Mouse (Mus musculus): Measurements from ENCODE around the gene Tas1r1. TPM values are rescaled to one million over a fixed set of nuclear protein-coding genes. Genes with fewer than 3 reads are reported as not detected.

The Tas1r1 gene
- polyA plus RNA-seq, 1 experiment from 2014 or later, result 0.59 TPM

- under 1% methylated on average over 87 of the region's 111 CpGs for WGBS
Observed at GRCm38 (mm10) chr4:151995371-151996172, 42.8 kb downstream of the Tas1r1 start.

GRCm38 (mm10) chr4:151994228-151995171, 43.9 kb downstream of the Tas1r1 start:
- H3K27ac ChIP-seq, result peak overlapping the region; percentile 91
- no peaks in the 10 kb centered on the region for H3K27me3 ChIP-seq
- peak overlapping the region; percentile 98 for H3K4me3 ChIP-seq
- H3K9me3 ChIP-seq, result no peaks in the 10 kb centered on the region
- WGBS, result under 1% methylated on average over 57 of the region's 61 CpGs
- peaks cover 32% of the 10 kb centered on the region for H3K36me3 ChIP-seq
- peak overlapping the region; percentile 97 for H3K9ac ChIP-seq
- H3K4me2 ChIP-seq, result peak overlapping the region; percentile 83
- H3K4me1 ChIP-seq, result peaks cover 29% of the 10 kb centered on the region
- ATAC-seq (ENCODE audit: insufficient number of reproducible peaks, insufficient read depth, low FRiP score, low TSS enrichment, low read depth), result no peak

More at GRCm38 (mm10) chr4:151995371-151996172, 42.8 kb downstream of the Tas1r1 start:
- Histone ChIP-seq H3K9ac (peak overlapping the region; percentile 97), H3K9me3 (no peaks in the 10 kb centered on the region), H3K27me3 (no peaks in the 10 kb centered on the region), H3K36me3 (peaks cover 22% of the 10 kb centered on the region), H3K4me3 (peak overlapping the region; percentile 98), H3K4me1 (peaks cover 23% of the 10 kb centered on the region), H3K4me2 (peak overlapping the region; percentile 83), H3K27ac (peak overlapping the region; percentile 91)
- ATAC-seq (ENCODE audit: insufficient number of reproducible peaks, insufficient read depth, low FRiP score, low TSS enrichment, low read depth), result peak; percentile 45; the same call in 1 of the 2 replicates

GRCm38 (mm10) chr4:151993035-151993434, 45.3 kb downstream of the Tas1r1 start:
- H3K4me1 ChIP-seq, result peaks cover 39% of the 10 kb centered on the region
- H3K36me3 ChIP-seq, result peaks cover 35% of the 10 kb centered on the region
- H3K27ac ChIP-seq, result no peak overlapping the region
- 77% methylated on average over 6 of the region's 6 CpGs for WGBS
- H3K27me3 ChIP-seq, result no peaks in the 10 kb centered on the region
- peak overlapping the region; percentile 28; the same call in 1 of the 2 replicates for H3K9ac ChIP-seq
- H3K9me3 ChIP-seq, result no peaks in the 10 kb centered on the region
- H3K4me3 ChIP-seq, result 0 out of 2 replicates have a peak overlapping the region, but pooled peaks have one; percentile 98
- no peak for ATAC-seq (ENCODE audit: insufficient number of reproducible peaks, insufficient read depth, low FRiP score, low TSS enrichment, low read depth)
- peak overlapping the region; percentile 83; the same call in 1 of the 2 replicates for H3K4me2 ChIP-seq

- no peak overlapping the region for H3K4me3 ChIP-seq
- H3K27me3 ChIP-seq, result no peaks in the 10 kb centered on the region
- no peak overlapping the region for H3K27ac ChIP-seq
- 89% methylated on average over 9 of the region's 9 CpGs for WGBS
- peaks cover 41% of the 10 kb centered on the region for H3K4me1 ChIP-seq
- ATAC-seq (ENCODE audit: insufficient number of reproducible peaks, insufficient read depth, low FRiP score, low TSS enrichment, low read depth), result no peak
- no peaks in the 10 kb centered on the region for H3K9me3 ChIP-seq
- peaks cover 35% of the 10 kb centered on the region for H3K36me3 ChIP-seq
- H3K9ac ChIP-seq, result no peak overlapping the region
- H3K4me2 ChIP-seq, result no peak overlapping the region
Observed at GRCm38 (mm10) chr4:151992091-151992490, 46.3 kb downstream of the Tas1r1 start.

- H3K27ac ChIP-seq, result peak overlapping the region; percentile 92
- peaks cover 56% of the 10 kb centered on the region for H3K4me1 ChIP-seq
- 28% methylated on average over 6 of the region's 6 CpGs for WGBS
Observed at GRCm38 (mm10) chr4:151989110-151989488, 49.3 kb downstream of the Tas1r1 start.

GRCm38 (mm10) chr4:151988342-151989109, 49.8 kb downstream of the Tas1r1 start, which contains the start of gene Thap3:
Gene Thap3, minus strand, starts transcription at chr4:151988997.
- WGBS, result 2% methylated on average over 54 of the region's 54 CpGs
- no peaks in the 10 kb centered on the region for H3K9me3 ChIP-seq
- peaks cover 54% of the 10 kb centered on the region for H3K4me1 ChIP-seq
- H3K4me2 ChIP-seq, result peak within 1 kb of the TSS; percentile 82
- H3K9ac ChIP-seq, result peak within 1 kb of the TSS; percentile 97
- no peaks in the 10 kb centered on the region for H3K27me3 ChIP-seq
- ATAC-seq (ENCODE audit: insufficient number of reproducible peaks, insufficient read depth, low FRiP score, low TSS enrichment, low read depth), result peak; percentile 68
- H3K36me3 ChIP-seq, result peaks cover 55% of the 10 kb centered on the region
- peak within 1 kb of the TSS; percentile 90 for H3K4me3 ChIP-seq
- peak within 1 kb of the TSS; percentile 92 for H3K27ac ChIP-seq

More at GRCm38 (mm10) chr4:151989110-151989488, 49.3 kb downstream of the Tas1r1 start:
- no peaks in the 10 kb centered on the region for H3K9me3 ChIP-seq
- H3K4me2 ChIP-seq, result peak overlapping the region; percentile 82
- H3K27me3 ChIP-seq, result no peaks in the 10 kb centered on the region
- H3K36me3 ChIP-seq, result peaks cover 51% of the 10 kb centered on the region
- peak overlapping the region; percentile 97 for H3K9ac ChIP-seq
- peak overlapping the region; percentile 90 for H3K4me3 ChIP-seq
- ATAC-seq (ENCODE audit: insufficient number of reproducible peaks, insufficient read depth, low FRiP score, low TSS enrichment, low read depth), result no peak

- Histone ChIP-seq H3K27ac (peak overlapping the region; percentile 92), H3K4me3 (peak overlapping the region; percentile 90), H3K9me3 (no peaks in the 10 kb centered on the region), H3K9ac (peak overlapping the region; percentile 97), H3K36me3 (peaks cover 60% of the 10 kb centered on the region), H3K27me3 (no peaks in the 10 kb centered on the region), H3K4me1 (peaks cover 55% of the 10 kb centered on the region), H3K4me2 (peak overlapping the region; percentile 82)
- ATAC-seq (ENCODE audit: insufficient number of reproducible peaks, insufficient read depth, low FRiP score, low TSS enrichment, low read depth), result no peak
- WGBS, result 17% methylated on average over 10 of the region's 10 CpGs
Observed at GRCm38 (mm10) chr4:151988014-151988341, 50.4 kb downstream of the Tas1r1 start.

GRCm38 (mm10) chr4:151986650-151987049, 51.7 kb downstream of the Tas1r1 start:
- no peak overlapping the region for H3K27ac ChIP-seq
- 0 out of 2 replicates have a peak overlapping the region, but pooled peaks have one; percentile 27 for H3K9ac ChIP-seq
- no peak overlapping the region for H3K4me2 ChIP-seq
- no peak for ATAC-seq (ENCODE audit: insufficient number of reproducible peaks, insufficient read depth, low FRiP score, low TSS enrichment, low read depth)
- H3K36me3 ChIP-seq, result peaks cover 59% of the 10 kb centered on the region
- no peak overlapping the region for H3K4me3 ChIP-seq
- no peaks in the 10 kb centered on the region for H3K9me3 ChIP-seq
- H3K4me1 ChIP-seq, result peaks cover 57% of the 10 kb centered on the region
- 71% methylated on average over 8 of the region's 8 CpGs for WGBS
- H3K27me3 ChIP-seq, result no peaks in the 10 kb centered on the region

GRCm38 (mm10) chr4:151985886-151986285, 52.5 kb downstream of the Tas1r1 start:
- no peaks in the 10 kb centered on the region for H3K27me3 ChIP-seq
- no peak overlapping the region for H3K4me3 ChIP-seq
- no peak overlapping the region for H3K9ac ChIP-seq
- WGBS, result 40% methylated on average over 10 of the region's 10 CpGs
- no peaks in the 10 kb centered on the region for H3K9me3 ChIP-seq
- H3K36me3 ChIP-seq, result peaks cover 55% of the 10 kb centered on the region
- H3K4me1 ChIP-seq, result peaks cover 58% of the 10 kb centered on the region
- no peak overlapping the region for H3K4me2 ChIP-seq
- no peak overlapping the region for H3K27ac ChIP-seq
- no peak for ATAC-seq (ENCODE audit: insufficient number of reproducible peaks, insufficient read depth, low FRiP score, low TSS enrichment, low read depth)

- Histone ChIP-seq H3K27me3 (no peaks in the 10 kb centered on the region), H3K9ac (no peak overlapping the region), H3K4me1 (peaks cover 45% of the 10 kb centered on the region), H3K27ac (0 out of 2 replicates have a peak overlapping the region, but pooled peaks have one; percentile 2), H3K36me3 (peaks cover 60% of the 10 kb centered on the region), H3K9me3 (no peaks in the 10 kb centered on the region), H3K4me2 (no peak overlapping the region), H3K4me3 (no peak overlapping the region)
- WGBS, result 31% methylated on average over 8 of the region's 9 CpGs
- ATAC-seq (ENCODE audit: insufficient number of reproducible peaks, insufficient read depth, low FRiP score, low TSS enrichment, low read depth), result no peak
Observed at GRCm38 (mm10) chr4:151983560-151983959, 54.8 kb downstream of the Tas1r1 start.
